Mouse (Mus musculus) G1E-ER4 (cell line): ENCODE results near the gene Tmbim1. TPM values are rescaled to one million over a fixed set of nuclear protein-coding genes. Genes with fewer than 3 reads are reported as not detected.

Experiments
- GATA1 ChIP-seq: IDR thresholded peaks from one replicate; pipeline ENCODE4 v1.8.0; 2012; ENCODE audit warnings: low read length, inconsistent platforms
- polyA plus RNA-seq: library from polyadenylated mRNA; stranded (reverse); fragments of >175 nt; gene quantifications from 2 replicates; pipeline ENCODE4 v1.2.3, GENCODE M21; 2012

Tmbim1 gene
- polyA plus RNA-seq, 1 experiment, result 214 TPM

- TF ChIP-seq GATA1, result no peak
Measured at GRCm38 (mm10) chr1:74334607-74335006, 29.2 kb upstream of the Tmbim1 start.

GRCm38 (mm10) chr1:74332930-74333329 lies 27.5 kb upstream of the Tmbim1 start:
- TF ChIP-seq GATA1, result no peak

- no peak for TF ChIP-seq GATA1
Measured at GRCm38 (mm10) chr1:74332241-74332763, 26.9 kb upstream of the Tmbim1 start.

- no peak for TF ChIP-seq GATA1
Measured at GRCm38 (mm10) chr1:74331046-74331681, 25.7 kb upstream of the Tmbim1 start.

GRCm38 (mm10) chr1:74329899-74330431 lies 24.5 kb upstream of the Tmbim1 start:
- no peak for TF ChIP-seq GATA1

- no peak for TF ChIP-seq GATA1
Measured at GRCm38 (mm10) chr1:74321396-74321795, 16.0 kb upstream of the Tmbim1 start.

- TF ChIP-seq GATA1, result no peak
Measured at GRCm38 (mm10) chr1:74318711-74319110, 13.3 kb upstream of the Tmbim1 start.

GRCm38 (mm10) chr1:74316114-74316827 lies 10.8 kb upstream of the Tmbim1 start:
- no peak for TF ChIP-seq GATA1

- no peak for TF ChIP-seq GATA1
Measured at GRCm38 (mm10) chr1:74314796-74315195, 9.4 kb upstream of the Tmbim1 start.

- no peak for TF ChIP-seq GATA1
Measured at GRCm38 (mm10) chr1:74313049-74313692, 7.7 kb upstream of the Tmbim1 start.

- TF ChIP-seq GATA1, result no peak
Measured at GRCm38 (mm10) chr1:74309767-74310166, 4.3 kb upstream of the Tmbim1 start.

GRCm38 (mm10) chr1:74308001-74308964 lies 2.9 kb upstream of the Tmbim1 start:
- TF ChIP-seq GATA1, result no peak

- no peak for TF ChIP-seq GATA1
Measured at GRCm38 (mm10) chr1:74307146-74307545, 1.7 kb upstream of the Tmbim1 start.

GRCm38 (mm10) chr1:74304946-74305345 lies 476 bp downstream of the Tmbim1 start:
- TF ChIP-seq GATA1, result no peak

GRCm38 (mm10) chr1:74304339-74304790 lies 1.1 kb downstream of the Tmbim1 start:
- TF ChIP-seq GATA1, result no peak
